Mouse (Mus musculus): Measurements from ENCODE around the gene Cdh15. TPM values are rescaled to one million over a fixed set of nuclear protein-coding genes. Genes with fewer than 3 reads are reported as not detected.

Cdh15 gene
- polyA plus RNA-seq, 1 experiment: 0.05 TPM

Other genes with a start within 250 kb of the Cdh15 start
- 19.1 and 24.5 TPM in 2 replicates for gene Galns, start 236.5 kb upstream of the Cdh15 start, polyA plus RNA-seq (2012; rRNA removed)
- 165 and 169 TPM in 2 replicates for gene Trappc2l, start 236.3 kb upstream of the Cdh15 start, polyA plus RNA-seq (2012; rRNA removed)
- 0.07 and 0.10 TPM in 2 replicates for gene Pabpn1l, start 225.2 kb upstream of the Cdh15 start, polyA plus RNA-seq (2012; rRNA removed)
- 5.7 and 6.3 TPM in 2 replicates for gene Cbfa2t3, start 148.9 kb upstream of the Cdh15 start, polyA plus RNA-seq (2012; rRNA removed)
- gene Acsf3, start 72.5 kb upstream of the Cdh15 start, polyA plus RNA-seq (2012; rRNA removed): 30.5 and 34.6 TPM in 2 replicates
- gene Ankrd11, start 194.3 kb downstream of the Cdh15 start, polyA plus RNA-seq (2012; rRNA removed): 30.1 and 48.1 TPM in 2 replicates
- gene Spg7, start 215.0 kb downstream of the Cdh15 start, polyA plus RNA-seq (2012; rRNA removed): 70.5 and 105 TPM in 2 replicates

Data from large intestine, adult 2 months (tissue).